Mouse (Mus musculus) urinary bladder, postnatal 36 days (tissue): ENCODE data around the gene Aurkaip1.
"Not testable (repeated sequence)": the region's sequence is repeated elsewhere in the genome, so short reads cannot be mapped to it uniquely, and the experiment has no call there.

Source experiments
- DNase-seq, 2 experiments: peaks; one replicate each; pipeline ENCODE4 v3.0.0; 2022; ENCODE audit warnings: low spot score in 2 of 2, mixed read lengths in 1 of 2

Aurkaip1 gene

GRCm38 (mm10) chr4:155831205-155831766 lies at the start of gene Aurkaip1:
Aurkaip1 (plus strand) TSS chr4:155831272.
- DNase-seq = peak; percentile 89 to 95

- no peak for DNase-seq
Measured at GRCm38 (mm10) chr4:155783486-155784080, 47.5 kb upstream of the Aurkaip1 start.

GRCm38 (mm10) chr4:155784081-155784701 lies 46.9 kb upstream of the Aurkaip1 start:
- DNase-seq = peak; percentile 75 to 80

- no peak for DNase-seq
Measured at GRCm38 (mm10) chr4:155785246-155785645, 45.8 kb upstream of the Aurkaip1 start.

- no peak for DNase-seq
Measured at GRCm38 (mm10) chr4:155785819-155786218, 45.3 kb upstream of the Aurkaip1 start, which contains the start of gene Tmem88b. Tmem88b (minus strand) TSS chr4:155785874.

- no peak for DNase-seq
Measured at GRCm38 (mm10) chr4:155788300-155788699, 42.8 kb upstream of the Aurkaip1 start.

GRCm38 (mm10) chr4:155788833-155789232 lies 42.2 kb upstream of the Aurkaip1 start:
- not testable (repeated sequence) for DNase-seq

- DNase-seq = no peak
Measured at GRCm38 (mm10) chr4:155790021-155790489, 41.0 kb upstream of the Aurkaip1 start, which contains the start of gene Ankrd65. Ankrd65 (plus strand) TSS chr4:155790439.

GRCm38 (mm10) chr4:155790650-155791161 lies 40.4 kb upstream of the Aurkaip1 start:
- DNase-seq = peak; percentile 58 to 69

- DNase-seq = no peak
Measured at GRCm38 (mm10) chr4:155791240-155791933, 39.7 kb upstream of the Aurkaip1 start.

GRCm38 (mm10) chr4:155793730-155794129 lies 37.3 kb upstream of the Aurkaip1 start:
- no peak for DNase-seq

GRCm38 (mm10) chr4:155802075-155802474 lies 29.0 kb upstream of the Aurkaip1 start:
- no peak for DNase-seq

GRCm38 (mm10) chr4:155802741-155803339 lies 28.2 kb upstream of the Aurkaip1 start, which contains the start of gene Mrpl20:
Mrpl20 (plus strand) TSS chr4:155802878.
- DNase-seq = no peak

- DNase-seq = peak; percentile 89 to 96
Measured at GRCm38 (mm10) chr4:155803340-155804041, 27.6 kb upstream of the Aurkaip1 start.

GRCm38 (mm10) chr4:155807841-155808240 lies 23.2 kb upstream of the Aurkaip1 start:
- DNase-seq = no peak

- DNase-seq = peak; percentile 89 to 94
Measured at GRCm38 (mm10) chr4:155811929-155812664, 19.0 kb upstream of the Aurkaip1 start, which contains the start of gene Ccnl2. Ccnl2 (plus strand) TSS chr4:155812489.

- no peak for DNase-seq
Measured at GRCm38 (mm10) chr4:155812665-155813181, 18.3 kb upstream of the Aurkaip1 start.

GRCm38 (mm10) chr4:155817533-155817932 lies 13.5 kb upstream of the Aurkaip1 start:
- no peak for DNase-seq

GRCm38 (mm10) chr4:155821025-155821424 lies 10.0 kb upstream of the Aurkaip1 start:
- DNase-seq = no peak

GRCm38 (mm10) chr4:155823443-155823842 lies 7.6 kb upstream of the Aurkaip1 start:
- DNase-seq = no peak
